Mouse (Mus musculus) ovary, postnatal 10 days (tissue): Measurements from ENCODE around the gene Scp2.

Source experiments
- DNase-seq: peaks from one replicate; pipeline ENCODE4 v3.0.0; 2022; ENCODE audit warnings: low spot score

Scp2 gene

DNA sequence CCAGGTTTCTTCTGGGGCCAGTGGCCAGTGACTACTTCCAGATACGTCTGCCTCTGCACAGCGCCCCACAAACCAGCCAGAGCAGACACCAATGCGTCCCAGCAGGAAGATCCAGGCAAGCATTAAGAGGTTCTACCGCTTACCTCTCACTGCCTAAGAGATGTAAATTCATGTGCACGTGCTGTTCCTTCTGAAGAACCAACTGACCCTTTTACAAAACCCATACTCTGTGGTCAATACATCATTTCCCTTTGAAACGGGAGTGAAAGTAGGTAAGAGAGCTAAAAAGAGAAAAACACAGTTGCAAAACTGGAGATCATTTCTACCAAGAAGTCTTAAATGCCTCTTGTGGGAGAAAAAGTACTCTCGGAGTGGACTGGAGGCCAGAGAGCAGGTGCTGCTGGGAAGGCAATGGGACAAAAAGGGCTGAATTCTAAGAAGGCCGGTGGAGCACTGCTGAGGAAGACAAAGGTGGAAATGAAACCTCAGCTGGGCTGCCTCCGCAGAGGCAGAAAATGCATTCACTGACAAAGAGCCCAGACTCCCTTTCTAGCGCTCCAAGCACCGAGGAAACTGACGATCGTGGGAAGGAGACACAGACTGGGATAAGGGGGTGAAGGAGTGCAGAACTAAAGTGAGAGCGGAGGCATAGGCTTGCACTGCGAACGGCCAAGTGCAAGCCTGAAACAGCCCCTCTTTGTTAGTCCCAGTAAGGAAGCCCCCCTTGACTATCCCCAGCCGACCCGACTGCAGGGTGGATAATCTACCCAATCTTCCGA, 85.0 kb downstream of the Scp2 start:
- no peak for DNase-seq

DNA sequence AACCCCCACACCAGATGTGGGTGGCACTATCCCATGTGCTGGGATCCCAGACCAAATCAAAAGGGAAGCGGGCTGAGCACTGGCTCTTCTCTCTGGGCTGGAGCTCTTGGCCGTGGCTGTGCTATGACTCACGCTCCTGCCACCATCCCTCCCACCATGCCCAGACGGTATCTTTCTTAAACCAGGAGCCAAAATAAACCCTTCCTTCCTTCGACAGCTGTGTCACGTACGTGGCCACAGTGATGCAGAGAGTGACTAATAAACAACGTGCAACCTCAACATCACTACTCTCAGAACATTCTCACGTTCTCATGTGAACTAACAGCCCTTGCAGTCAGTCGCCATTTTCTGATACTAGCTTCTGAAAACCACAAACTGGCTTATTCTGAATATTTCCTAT, 86.6 kb downstream of the Scp2 start:
- no peak for DNase-seq

DNA sequence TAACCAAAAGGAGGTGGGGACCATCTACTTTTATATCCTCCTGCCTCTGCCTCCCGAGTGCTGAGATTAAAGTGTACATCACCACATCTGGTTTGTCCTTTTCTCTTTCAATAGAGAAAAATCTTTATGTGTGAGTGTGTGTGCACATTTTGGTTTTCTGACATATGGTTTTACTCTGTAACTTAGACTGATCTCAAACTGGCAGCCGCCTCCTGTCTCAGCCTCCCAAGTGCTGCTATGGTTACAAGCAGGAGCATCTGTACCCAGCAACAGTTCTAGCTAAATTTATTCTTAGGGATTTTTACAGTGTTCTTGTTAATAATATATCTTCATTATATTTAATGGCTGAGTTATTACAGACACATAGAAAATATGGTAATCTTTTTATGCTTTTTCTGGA, 87.6 kb downstream of the Scp2 start:
- no peak for DNase-seq

DNA sequence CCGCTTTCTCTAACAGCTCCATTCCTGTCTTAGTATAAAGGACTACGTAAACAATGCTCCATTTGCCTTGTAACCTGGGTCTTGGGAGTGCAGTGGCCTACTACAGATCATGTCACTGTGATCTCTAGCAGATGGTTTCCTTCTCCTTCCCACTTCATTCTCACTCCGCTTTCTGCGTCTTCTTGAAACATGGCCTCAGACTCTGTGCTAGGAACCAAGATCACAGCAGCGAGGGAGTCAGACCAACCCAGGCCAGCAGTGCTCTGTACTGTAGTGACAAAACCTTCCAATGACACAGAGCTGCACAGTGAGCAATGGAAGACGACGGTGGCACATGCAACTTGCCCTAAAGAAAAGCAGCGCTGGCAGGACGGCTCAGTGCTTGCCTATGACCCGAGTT, 88.9 kb downstream of the Scp2 start:
- no peak for DNase-seq

DNA sequence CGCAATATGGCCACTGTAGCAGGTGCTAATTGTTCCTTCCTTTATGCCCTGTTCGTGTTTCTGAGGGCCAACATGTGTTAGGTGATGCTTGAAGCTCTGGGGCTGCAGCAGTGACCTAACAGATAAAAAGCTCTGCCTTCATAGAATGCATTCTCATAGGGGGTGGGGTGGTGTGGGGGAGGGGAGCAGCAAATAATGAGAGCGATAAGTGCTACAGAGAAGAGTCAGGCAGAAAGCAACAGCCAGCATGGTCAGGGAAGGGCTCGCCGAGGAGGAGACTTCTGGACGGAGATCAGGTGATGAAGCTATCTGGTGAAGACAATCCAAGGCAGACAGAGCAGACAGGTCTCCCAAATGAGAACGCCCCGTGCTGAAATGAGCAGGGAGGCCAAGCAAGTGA, 92.1 kb downstream of the Scp2 start:
- DNase-seq: no peak

DNA sequence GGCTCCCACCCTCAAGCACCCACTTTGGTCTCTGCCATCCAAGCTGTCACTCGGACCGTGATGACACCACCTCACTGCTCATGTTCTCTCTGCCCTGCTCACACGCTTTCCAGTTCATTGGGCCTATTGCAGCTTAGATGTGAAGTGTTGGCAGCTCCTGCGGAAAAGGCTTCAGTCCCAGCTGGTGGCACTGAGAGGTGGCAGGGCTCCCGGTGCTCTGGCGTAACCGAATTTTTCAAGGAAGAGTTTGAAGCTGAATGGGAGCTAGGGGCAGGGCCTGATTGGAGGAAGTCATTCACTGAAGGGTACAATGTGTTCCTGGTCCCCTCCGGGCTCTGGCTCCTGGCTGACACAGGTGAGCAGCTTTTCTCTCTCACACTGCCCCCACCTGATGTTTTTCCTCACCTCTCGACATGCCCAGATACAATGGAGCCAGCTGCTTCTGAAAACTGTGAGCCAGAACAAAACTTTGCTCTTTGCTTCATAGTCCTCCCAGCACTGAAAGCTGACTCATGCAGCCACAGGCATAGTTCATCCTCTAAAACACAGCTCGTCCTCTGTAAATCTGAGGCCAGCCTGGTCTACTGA, 93.0 kb downstream of the Scp2 start:
- DNase-seq: no peak

DNA sequence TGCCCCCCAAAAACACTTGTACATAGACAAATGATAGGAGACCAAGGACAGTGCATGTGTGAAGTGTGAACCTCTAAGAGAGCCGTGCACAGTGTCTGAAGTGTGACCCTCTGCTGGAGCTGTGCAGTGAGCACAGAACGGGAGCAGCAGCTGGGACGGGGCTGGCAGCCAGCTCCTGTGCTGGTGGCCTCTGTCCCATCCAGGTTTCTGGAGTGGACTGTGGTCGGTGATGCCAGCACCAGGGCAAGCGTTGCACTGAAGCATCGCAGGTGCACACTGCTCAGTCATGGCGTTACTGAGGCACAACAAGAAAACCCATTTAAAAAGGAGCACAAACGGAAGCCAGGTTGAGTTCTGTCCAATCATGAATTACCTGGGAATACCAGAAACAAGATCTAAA, 98.7 kb downstream of the Scp2 start:
- DNase-seq: no peak

DNA sequence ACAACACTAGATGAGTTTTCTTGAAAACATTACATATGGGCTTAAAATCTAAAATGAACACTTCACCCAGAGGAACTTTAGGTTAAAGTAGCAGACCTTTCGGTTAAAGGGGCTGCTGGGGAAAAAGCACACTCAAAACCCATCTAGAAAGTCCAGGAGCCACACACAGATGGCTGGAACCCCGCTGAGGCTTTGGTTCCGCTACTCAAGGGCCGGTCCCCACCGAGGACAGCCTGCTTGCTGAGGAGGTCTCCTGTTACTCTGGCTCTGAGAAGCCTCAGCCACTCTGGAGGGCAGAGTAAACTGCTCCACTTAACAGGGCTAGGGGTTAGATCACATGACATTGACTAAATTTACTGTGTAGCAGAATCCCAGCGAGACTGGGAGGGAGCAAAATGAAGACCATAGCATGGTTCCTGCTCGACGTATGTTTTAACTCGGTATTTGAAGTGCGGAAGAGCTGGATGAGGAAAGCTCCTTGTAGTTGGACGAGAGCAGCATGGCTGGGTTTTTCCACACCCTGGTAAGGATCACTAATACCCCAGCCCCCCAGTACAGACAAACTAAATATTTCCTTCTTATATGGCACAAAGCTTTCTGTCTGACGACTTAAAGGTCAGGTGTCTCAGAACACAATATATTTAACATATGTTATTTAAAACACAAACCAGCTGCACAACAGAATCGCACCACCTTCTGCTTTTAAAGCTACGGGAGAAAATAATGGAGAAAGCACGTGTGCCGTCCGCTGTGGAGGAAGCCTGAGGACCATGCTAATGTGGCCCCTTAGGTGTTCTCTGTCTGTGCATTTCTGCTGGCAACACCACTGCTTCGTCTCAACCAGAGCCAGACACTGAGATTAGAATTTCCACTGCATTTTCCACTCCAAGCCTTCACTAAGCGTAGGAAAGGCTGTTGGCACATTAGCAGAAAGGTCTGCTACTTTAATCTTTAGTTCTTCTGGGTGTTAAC, 99.4 kb downstream of the Scp2 start:
- no peak for DNase-seq

DNA sequence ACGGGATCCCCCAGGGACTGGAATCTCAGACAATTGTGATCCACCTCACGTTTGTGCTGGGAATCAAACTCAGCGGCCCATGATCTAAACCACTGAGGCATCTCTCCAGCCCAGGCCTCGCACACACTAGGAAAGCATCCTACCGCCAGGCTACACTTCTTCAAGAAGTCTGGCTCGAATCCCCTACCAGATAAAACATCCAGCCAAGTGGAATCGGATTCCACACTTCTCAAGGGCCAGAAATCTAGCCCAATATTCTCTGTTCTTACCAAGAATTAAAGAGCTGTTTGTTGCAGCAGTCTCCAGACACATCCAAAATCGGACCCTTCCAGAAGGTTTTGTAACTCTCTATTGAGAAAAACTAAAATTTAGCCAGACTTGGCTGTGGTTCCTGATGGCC, 107.8 kb downstream of the Scp2 start:
- DNase-seq: no peak

DNA sequence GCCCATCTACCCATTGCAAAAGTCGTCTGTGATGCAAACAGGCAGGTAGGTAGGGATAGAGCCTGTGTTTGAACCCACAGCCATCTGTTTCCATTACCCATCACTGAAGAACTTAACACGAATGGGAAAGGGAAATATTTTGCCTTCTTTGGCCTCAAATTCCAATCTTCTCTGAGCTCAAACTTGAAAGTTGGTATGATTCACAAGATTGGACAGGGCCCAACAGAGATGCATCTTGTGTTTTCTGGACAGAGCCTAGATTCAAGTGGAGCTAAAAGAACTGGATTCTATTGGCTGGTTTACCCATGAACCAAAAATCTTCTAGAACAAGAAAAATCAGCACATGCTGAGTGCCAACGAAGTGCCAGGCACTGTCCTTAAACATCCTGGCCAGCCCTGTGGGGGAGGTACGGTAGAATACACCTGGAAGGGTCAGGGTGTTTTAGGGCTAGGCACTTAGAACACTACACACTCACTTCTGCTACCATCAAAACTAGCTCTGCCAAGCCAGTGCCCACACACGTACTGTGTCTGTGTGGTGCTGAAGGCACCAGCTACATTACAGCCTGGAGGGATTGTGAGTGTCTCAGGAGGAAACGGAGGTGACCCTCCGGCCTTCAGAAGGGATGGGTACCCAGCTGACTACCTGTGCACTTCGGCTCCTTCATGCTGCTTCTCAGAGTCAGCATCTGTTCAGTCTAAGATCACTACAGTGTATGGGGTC, 111.6 kb downstream of the Scp2 start:
- no peak for DNase-seq

DNA sequence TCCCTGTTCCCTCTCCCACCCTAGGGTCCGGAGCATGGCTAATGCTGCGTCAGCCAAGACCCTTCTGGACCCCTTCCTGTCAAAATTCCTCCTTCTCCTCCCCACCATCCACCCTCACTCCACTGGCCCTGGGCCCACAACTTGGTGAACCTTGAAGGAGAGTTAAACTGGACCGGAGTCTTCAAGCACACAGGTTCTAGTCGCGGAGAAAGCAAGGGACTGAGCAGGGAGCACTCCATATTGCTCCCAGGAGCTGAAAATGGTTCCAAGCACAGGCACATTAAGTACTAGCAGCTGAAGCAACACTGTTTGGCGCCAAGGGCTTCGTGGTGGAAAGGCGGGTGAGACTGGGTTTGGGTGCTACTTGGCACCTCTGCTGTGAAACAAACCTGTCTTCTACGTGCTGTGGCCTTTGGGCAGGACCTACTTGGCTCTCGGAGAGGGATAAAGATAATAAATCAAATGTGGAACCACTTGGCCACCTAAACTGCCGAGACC, 112.4 kb downstream of the Scp2 start:
- DNase-seq: no peak

DNA sequence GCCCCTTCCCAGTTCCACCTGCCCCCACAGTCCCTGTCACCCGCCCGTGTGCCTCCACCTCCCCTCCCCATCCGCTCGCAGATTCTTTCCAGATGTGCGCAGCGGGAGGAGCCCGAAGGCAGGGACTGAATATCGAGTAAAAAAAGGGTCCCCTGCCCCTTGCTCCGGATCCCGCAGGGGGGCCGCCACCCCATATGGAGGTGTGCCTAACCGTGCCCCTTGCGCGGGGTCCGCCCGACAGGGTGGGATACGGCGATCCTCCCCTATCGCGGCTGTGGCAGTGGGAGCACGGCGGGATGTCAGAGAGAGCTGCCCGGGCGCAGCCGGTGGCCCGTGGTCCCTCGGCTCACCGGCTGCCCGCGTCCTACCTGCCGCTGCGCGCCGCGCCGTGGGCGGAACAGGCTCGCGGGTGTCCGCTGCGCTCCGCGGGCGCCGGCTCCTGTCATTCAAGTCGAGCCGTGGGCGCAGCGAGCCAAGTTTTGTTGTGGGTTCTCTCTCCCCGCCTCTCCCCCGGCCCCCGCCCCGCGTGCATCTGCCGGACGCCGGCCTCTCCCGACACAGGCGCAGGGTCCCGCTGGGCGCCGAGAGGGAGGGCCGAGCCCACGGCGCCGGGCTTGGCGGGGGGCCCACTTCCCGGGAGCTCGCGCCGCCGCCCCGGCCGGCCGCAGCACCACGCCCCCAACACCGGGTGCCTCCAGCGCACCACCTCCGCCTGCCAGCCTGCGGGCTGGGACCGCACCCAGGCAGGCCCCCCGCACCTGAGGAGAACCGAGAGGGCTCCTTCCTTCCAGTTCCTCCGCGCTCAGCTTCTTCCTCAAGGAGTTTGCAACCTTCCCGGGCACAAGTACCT, 113.1 kb downstream of the Scp2 start:
- DNase-seq: peak; percentile 24

DNA sequence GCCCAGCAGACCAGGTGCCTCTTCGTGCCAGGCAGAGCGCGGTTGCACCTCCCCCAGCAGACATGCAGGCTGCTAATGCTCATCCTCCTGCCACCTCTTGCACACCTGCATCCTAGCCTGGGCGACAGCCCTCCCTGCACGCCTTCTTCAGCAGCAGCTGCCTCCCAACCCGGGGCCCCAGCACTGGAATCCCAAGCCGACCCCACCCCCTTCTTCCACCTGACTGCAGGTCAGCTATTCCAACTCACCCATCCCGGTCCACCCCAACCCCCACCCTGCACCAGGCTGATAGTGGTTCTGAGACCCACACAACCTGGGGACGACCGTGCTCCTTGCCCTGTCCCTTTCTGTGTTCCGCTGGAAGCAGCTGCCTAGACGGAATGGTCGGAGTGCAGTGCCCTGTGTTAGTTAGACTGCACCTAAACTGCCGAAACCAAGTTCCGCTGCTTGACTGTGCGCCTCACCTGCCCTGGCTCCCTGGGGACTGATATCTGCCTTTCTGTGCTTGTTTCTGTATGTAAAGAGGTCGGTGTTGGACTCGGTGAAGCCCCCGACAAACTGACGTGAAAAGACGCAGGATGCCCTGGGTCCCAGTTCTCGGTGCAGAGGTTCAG, 113.8 kb downstream of the Scp2 start:
- DNase-seq: no peak

DNA sequence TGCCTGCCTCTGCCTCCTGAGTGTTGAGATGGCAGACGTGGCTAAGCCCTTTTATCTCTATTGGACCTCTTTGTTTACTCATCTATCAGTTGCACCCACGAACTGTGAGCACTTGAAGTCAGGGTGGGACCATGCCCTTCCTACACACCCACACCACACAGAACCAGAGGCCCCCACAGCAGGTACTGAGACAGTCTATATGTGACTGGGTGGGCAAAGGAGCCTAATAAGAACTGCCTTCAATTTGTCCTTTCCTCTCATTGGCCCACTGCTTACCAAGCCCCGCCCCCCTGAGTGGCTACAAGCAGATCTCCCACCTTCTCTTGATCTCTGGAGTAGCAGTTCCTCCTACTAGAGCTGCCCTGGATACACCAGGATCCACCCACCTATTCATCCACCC, 118.6 kb downstream of the Scp2 start:
- DNase-seq: no peak

DNA sequence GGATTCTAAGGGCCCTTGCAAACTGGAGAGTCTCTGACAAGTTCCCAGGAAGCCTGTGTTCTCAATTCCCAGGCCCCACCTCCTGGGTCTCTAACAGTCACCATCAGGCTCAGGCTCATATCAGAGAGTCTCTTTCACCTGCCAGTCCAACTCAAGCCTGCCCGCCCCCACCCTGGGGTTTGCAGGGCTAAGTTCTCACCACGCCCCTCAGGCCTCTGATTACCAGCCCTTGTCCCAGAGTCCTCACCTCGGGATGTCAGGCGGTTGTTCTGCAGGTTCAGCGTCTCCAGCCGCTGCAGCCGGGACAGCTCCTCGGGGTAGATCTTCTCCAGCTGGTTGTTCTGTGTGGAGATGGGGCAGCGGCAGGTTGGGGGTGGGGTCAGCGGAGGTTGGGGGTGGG, 119.5 kb downstream of the Scp2 start:
- no peak for DNase-seq

DNA sequence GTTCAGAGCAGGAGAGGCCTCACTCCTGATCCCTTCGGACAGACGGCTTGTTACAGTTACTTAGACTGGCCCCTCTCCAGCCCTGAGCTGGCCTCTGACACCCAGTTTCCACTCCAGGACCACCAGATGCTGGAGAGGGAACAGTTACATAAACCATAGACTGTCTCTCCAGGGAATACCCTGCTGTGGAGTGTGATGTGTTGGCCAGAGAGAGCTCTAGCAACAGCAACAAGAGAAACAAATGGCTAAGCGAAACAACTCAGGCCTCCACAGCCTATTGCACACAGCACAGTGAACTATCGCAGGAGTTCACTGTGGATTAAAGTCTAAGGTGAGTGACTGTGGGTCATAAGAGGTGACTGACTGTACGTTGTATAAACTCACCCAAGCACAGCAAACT, 120.2 kb downstream of the Scp2 start:
- DNase-seq: no peak

DNA sequence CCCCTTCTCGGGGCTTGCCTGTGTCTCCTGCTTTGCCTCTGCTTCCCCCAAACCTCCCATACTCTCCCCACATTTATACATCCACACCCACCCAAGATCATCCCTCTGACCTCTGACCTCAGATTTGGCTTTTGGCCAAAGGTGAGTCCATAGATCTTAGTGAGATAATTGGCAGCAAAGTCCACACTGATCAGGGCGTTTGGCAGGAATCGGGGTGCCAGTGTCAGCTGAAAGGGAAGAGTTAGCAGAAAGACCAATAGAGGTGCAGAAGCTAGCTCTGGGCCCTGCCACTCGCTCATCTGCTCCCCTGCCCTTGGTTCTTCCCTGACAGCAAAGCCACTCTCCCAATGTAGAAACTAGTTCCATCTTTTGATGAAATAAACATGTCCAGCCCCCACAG, 121.6 kb downstream of the Scp2 start:
- DNase-seq: no peak

DNA sequence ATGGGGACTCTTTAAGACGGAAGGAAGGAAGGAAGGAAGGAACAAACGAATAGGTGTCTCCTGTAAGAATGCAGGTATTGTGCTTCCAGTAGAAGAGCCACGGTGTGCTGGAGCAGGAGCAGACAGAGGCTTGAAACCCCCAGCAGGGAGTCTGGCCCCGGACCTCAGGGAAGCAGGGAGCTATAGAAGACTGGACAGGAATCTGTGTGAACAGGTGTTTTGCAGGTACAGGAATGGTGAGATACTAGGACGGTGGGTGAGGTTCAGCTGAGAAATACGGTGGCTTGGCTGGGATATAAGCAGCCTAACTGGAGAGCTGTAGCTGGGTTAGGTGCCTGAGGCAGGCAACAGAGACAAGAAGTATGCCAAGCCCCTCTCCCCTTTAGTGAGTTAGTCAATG, 124.6 kb downstream of the Scp2 start:
- DNase-seq: no peak

DNA sequence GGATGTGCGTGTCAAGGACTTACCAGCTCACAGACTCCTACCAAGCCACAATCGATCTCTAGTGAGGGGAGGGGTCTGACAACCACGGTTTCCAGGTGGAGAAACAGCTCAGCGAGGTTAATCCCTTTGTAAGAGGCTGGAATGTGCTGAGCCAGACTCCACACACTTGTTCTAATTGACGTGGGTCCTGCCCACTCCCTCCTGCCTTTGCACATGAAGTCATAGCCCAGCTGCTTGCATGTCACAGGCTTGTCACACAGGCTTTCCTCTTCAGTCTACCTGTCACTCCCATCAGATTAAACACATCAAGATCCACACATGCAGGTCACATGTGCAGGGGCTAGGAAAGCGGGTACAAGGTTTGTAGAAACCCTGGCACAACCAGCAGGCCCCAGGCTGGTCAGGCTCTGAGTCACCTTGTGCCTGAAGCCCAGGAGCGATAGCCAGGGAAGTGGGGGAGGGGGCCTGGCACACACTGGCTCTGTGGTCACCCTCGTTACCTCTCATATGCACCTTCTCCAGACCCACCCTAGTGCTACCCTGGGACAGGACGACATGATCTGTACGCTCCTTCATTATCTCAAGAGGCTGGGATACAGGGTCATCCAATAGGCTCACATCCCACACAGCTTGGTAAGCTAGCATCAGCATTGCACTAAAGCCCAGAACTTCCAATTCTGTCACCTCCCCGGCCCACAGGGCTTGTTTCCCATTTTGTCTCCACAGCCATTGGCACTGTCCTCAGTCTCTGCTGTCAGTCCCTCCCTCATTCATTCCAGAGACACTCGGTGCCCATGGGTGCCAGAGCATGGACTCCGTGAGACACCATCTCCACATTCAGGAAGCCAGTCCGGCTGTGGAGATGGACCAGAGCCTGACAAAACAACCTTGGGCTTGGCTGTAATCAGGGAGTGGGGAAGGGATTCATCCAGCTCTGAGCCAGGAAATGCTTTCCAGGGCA, 125.6 kb downstream of the Scp2 start:
- no peak for DNase-seq
